In the genomic region with DNA sequence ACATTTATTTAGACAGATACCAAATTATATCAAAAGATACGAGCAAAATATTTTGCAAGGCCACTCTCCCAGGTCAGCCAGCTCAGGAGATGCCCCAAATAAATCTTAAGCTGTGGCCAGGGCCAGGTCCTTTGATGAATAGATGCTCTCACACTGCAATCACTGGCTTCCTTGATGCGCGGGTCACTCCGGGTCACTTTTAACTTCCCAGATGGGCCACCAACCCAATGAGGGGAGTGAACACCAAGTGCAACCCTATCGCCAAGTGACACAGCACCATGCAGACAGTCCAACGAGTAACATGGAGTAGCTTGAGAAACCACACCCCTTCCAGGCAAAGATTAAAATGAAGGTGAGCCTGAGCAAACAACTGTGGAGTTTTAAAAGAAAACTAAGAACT, we compare ENCODE assay signal across 14 mouse cellular contexts.
"Had no signal": no experiment of that assay in that cellular context is flagged by ENCODE, and none has a peak within 500 bp of the region (broad histone marks: within the 10 kb centered on the region; RNA-seq: fewer than 3 reads in every experiment).

No protein-coding gene starts in this region.

- H3K9ac ChIP-seq: limb, embryonic 12.5 days; lung, embryonic 15.5 days; midbrain, embryonic 12.5 days had no signal

- H3K36me3 ChIP-seq: limb, embryonic 12.5 days; midbrain, embryonic 12.5 days had no signal

- H3K4me1 ChIP-seq: limb, embryonic 12.5 days; lung, embryonic 15.5 days; midbrain, embryonic 12.5 days had no signal

- H3K27ac ChIP-seq: kidney, postnatal 0 days; limb, embryonic 12.5 days; lung, embryonic 15.5 days; macrophage; midbrain, embryonic 12.5 days had no signal

- H3K9me3 ChIP-seq: lung, embryonic 15.5 days had no signal

- DNase-seq: kidney, adult 11 months; kidney, adult 9 months; kidney, postnatal 36 days; layer of hippocampus, adult 9-11 months; layer of hippocampus, postnatal 36 days; liver; lung, postnatal 14 days; right cerebral cortex, postnatal 25 days; thymus, postnatal 4 days had no signal

- H3K4me3 ChIP-seq: limb, embryonic 12.5 days; lung, embryonic 15.5 days; midbrain, embryonic 12.5 days had no signal

- H3K4me2 ChIP-seq: limb, embryonic 12.5 days; lung, embryonic 15.5 days; midbrain, embryonic 12.5 days had no signal

- H3K27me3 ChIP-seq: limb, embryonic 12.5 days; lung, embryonic 15.5 days; midbrain, embryonic 12.5 days had no signal
